Mouse (Mus musculus) CD8-positive naive resting alpha-beta T cell, adult 2 months (primary cell): Measurements from ENCODE around the gene Arl15.

Experiments used
- DNase-seq, 2 experiments: peaks; one replicate each; pipeline ENCODE4 v3.0.0; 2022; ENCODE audit warnings: low read depth in 2 of 2, low spot score in 2 of 2

The Arl15 gene

DNA sequence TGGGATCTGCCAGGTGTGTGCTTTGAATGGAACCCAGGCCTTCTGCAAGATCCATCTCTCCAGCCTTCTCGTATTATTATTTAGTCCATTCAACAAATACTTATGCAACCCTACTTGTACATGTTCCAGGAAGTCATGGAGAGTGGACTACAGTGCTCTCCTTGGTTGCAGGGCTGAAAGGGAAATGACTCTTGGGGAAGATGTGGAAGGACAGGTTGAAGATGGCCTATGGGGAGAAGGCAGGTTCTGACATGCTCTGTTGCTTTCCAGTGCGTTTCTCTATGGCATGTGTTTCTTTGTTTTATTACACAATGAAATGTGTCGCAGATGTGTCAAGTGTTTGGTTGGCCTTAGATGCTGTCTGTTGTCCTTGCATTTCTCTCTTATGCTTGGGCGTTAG lies 5.1 kb downstream of the Arl15 start:
- DNase-seq, result no peak

DNA sequence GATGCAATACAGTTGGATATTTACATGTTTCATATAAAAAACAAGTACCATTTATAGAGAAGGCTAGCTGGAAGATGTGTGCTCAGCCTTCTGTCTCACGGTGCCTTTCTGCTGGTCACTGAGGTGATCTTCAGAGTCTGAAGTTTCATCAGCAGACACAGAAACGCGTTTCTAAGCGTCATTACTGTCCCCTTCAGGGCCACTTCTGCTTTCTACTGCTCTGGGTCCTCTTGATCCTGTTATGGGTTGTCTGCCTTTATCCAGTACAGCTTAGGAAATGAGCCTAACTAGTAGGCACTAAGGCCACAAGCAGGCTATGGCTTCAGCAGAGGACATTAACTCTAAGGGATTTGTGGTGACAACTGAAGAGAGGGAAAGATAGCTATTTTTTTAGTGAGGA lies 5.9 kb downstream of the Arl15 start:
- no peak for DNase-seq

DNA sequence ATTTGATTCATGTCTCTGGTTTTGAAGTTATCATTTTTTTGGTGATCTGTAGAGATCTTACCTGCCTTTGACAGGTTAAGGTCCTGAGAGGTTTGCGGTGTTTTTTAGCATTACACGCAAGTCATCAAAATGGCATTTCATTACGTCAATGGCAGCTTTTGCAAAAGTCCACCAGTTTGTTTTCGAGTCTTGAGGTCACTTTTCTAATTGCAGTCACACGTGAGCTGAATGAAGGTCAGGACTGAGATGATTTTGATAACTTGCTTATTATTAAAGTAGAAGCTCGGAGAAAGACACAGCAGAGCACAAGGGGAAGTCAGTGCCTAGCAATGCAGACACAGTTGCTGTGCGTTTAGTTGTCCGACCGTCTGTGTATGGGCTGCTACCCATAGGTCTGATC lies 8.3 kb downstream of the Arl15 start:
- DNase-seq, result no peak

DNA sequence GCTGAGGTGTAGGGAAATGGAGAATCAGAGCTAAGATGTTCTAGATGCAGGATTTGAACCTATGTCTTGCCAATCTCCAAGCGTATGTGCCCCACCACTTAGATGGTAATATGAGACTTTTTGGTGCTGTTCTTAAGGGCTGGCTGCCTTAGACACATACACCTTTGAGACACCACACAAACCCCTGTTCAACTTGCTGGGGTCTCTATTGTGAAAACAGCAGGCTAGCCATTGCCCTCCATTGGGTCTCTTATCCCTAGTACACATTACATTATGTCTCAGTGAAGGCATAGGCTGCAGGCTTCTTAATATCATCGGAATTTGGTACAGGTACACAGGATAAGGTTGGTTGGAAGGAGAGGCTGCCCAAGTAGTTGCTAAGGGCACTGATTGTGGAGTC lies 16.8 kb downstream of the Arl15 start:
- DNase-seq, result no peak

DNA sequence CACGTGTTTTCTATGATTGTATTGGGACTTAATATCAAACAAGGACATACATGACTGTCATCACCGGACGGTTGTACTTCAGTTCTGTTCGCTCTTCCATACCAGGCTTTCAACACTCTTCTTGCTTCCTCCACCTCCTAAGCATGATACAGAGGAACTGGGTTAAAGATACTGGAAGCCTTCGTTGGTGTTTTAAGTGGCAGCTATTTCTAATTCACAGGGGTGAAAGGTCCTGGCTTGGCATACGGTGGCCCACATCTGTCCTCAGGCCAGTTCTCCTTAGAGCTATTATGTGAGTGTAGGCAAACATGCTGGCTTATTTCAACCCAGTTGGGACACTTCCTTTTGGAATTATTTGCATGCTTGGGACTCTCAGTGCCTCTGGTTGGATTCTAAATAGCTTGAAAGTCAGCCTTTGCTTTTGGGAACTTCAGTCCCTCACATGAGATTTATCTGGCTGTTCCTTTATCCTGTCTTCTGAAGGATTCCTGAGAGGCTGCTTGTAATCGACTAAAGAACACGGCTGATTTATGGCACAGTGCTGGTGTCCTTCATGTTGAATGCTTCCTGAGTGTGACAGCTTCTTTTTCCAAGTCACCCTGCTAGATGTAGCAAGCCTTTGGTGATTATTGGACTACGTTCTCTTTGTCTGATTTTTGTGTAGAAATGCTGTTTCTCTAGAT lies 17.7 kb downstream of the Arl15 start:
- DNase-seq, result no peak

DNA sequence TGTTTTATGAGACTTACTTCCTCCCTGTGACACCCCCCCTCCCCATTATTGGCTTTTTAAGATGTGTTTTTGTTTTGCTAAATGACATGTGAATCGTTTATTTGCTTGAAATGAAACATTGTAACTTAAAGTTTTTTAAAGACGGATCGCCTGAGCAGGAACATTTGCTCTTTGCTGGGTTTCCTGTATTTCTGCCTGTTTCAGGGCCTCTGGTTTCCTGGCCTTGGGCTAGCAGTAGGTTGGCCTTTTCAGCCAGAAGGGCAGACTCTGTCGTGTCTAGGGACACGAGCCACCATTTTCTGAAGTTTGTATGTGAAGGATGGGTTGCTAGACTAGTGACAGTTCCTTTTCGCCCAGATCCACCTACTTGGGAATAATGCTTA lies 18.3 kb downstream of the Arl15 start:
- no peak for DNase-seq

DNA sequence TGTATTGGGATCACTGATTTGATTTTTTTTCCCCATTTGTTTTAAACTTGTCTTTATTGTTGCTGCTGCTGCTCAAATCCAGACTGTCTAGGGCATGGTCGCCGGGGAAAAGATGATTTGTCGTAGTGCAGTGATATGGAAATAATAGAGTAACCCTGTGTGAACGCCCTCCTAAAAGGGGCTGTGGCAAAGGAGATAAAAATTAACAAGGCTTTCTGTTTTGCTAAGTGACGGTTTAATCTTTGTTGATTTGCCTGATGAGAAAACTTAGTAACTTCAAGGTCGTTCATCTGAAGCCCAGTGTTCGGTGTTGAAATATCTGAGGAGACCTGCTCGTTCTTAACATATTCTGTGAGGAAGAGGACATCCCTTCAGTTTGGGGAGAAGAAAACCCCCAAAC lies 19.8 kb downstream of the Arl15 start:
- no peak for DNase-seq

DNA sequence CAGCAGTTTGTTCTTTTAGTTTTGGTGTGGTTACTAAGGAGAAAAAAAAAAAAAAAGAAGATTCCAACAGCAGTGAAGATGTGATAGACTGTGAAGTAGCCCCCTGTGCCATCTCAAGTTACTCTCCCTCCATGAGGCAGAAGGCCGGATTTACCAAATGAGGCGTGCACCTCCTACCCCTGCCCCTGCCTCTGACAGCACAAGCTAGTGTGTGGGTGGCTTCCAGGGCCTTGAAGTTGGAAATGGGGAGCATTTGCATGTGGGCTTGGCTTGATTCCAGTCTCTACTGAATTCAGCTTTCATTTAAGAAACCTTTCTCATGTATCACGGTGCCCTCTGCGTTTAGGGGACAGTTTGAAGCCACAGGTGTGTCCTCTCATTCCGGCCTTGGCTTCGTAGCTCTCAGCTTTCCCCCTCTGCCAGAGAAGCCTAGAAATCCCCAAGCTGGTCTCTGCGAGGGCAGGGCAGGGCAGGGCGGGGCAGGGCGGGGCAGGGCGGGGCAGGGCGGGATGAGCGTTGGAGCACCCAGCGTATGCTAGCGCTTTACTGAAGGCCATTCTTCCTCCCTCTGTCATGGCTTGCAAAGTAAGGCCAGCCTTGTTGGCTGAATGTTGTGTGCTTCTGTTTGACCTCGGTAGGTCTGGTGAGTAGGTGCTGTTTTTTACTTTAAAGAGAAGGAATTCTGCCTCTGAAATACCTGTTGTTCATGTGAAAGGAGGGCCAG lies 21.6 kb downstream of the Arl15 start:
- DNase-seq, result no peak

DNA sequence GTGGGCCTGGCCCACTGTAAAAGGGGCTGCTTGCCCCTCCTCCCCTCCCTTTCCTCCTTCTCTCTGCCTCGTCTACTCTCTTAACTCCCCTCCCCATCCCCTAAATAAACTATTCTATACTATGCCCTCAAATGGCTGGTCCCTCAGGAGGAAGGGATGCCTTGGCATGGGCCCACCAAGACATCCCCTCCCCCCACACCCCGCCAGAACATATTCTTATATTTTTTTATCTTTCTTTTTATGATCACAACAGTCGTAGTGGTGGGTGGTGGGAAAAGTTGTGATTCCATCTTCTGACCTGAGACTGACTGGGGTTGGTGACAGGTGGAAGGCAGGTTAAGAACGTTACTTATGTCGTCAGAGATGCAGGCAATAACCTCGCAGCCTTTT lies 22.1 kb downstream of the Arl15 start:
- DNase-seq, result no peak

DNA sequence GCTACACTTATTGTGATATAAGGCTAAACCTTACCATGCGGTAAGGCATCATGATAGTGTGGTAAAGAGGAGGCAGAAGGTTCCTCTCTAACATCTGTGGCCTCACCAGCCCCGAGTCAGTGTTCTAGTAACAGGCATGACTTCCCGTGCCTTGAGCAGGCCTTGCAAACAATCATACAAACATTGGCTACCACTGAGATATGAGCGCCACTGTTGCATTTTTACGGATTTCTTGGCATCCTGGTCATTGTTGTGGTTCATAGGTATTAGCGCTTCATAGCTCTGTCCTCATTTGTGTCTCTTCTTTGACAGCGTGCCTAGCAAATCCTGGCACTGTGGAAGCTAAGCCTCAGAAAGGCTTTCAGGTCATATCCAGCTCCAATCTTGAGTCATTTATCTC lies 24.7 kb downstream of the Arl15 start:
- no peak for DNase-seq

DNA sequence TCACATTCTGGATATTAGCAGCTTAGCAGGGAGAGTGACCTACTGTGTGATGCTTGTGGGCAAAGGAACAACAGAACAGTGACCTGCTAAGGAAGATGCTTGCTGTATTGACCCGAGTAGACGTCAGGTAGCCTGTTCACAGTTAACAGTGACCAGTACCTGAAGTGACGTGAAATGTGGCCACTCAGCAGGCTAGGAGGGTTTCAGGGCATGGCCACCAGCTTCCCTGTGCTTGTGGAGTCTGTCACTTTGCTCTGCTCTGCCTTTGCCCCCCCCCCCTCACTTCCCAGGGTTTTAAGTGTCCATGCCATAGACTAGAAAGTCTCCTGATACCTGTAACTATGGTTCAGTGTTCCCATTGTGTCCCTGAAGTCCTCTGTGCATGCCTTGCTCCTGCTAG lies 25.9 kb downstream of the Arl15 start:
- no peak for DNase-seq

DNA sequence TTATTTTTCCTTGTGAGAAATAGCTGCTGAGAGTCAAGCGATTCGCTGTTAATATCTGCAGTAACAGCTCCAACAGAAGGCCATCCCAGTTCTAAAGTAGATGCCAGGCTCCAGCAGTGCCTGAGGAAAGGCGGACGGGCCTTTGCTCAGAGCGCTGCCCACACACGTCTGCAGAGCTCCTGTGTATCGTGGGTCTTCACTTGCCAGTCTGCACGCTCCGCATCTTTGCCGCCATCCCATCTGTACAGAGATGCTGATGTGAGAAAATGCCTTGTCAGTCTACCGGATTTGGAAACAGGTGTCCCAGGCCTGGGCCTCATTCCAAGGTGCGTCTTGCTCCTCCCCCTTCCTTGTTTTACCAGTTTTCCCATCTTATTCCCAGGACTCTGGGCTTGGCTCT lies 27.6 kb downstream of the Arl15 start:
- DNase-seq, result no peak

DNA sequence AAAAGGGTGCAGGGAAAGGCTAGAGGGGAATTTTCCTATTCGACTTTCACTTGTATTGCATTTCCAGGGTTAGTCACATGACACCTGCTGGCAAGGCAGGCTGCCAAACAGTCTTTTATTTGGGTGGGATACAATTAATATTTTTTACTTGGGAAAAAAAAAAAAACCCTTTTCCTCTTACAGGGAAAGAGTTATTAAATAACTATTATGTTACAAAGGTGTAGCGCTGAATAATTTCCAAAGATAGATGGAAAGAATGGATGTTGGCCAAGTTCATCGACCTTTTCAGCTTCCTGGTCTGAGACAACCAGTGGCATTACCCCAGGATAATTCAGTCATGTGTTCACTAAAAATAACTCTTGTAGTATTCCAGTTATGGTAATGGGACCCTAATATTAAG lies 29.7 kb downstream of the Arl15 start:
- no peak for DNase-seq

DNA sequence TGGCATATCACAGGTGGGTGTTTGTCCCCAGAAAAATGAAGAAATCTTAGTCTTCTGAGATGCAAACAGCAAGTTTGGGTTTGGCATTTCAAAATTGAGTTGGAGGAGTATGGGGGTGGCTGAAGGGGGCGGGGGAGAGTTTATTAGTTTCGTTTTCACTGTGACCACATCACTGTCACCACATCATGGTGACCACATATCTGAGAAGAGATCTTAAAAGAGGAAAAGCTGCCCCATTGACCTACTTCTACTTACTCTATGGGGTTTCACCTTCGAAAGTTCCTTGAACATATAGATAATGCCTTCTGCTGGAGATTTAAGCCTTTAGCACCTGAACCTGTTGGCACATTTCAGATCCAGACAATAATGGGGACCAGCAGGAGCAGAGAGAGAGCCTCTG lies 34.3 kb downstream of the Arl15 start:
- DNase-seq, result no peak

DNA sequence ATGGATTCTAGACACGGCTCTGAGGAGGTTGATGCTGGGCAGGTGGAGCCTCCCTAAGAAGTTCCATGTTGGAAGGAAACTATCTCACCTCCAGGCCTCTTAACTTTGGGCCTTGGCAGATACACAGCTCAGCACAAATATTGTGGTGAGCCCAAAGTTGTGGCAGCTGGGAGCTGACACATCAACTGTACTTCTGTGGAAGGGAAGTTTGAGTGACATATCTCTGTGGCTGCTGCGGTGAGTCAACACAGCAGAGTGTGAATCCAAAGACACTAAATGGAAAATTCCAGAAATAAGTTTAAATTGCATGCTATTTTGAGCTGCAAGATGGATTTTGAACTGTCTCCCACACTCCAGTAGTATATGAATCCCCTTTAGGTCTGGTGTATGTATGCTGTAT lies 34.8 kb downstream of the Arl15 start:
- no peak for DNase-seq

DNA sequence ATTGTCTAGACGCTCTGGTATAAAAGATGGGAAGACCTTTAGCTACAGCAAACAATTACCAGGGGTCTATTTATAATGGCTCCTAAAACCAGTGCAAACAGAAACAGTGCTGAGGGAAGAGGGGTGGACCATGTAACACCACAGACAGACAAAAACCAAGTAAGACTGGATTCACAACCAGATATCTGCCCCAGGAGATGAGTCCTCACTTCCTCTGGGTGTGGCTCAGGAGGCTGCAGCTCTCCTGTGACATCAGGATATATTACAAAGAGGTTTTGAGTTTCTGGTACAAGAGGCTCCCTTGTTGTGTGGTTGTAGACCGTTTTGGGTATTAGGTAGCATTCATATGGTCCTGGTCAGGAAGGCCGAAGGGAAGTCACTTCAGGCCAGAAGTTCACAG lies 36.5 kb downstream of the Arl15 start:
- no peak for DNase-seq

DNA sequence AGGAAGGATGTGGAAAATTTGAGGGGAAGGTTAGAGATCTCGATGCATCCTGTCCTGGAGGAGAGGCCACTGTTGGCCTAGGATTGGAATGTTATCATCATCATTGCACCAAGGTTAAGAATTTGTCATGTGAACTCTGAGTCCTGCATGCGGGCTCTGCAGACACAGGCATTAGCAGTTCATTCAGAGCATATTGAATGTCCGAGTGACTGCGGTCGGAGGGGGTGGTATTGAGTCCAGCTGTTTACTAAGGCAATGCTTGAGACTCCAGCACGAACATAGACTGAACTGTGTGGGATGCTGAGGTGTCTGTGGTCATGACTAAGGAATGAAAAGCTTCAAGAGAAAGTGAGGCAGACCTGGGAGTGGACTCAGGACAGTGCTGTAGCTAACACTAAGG lies 38.6 kb downstream of the Arl15 start:
- DNase-seq, result no peak

DNA sequence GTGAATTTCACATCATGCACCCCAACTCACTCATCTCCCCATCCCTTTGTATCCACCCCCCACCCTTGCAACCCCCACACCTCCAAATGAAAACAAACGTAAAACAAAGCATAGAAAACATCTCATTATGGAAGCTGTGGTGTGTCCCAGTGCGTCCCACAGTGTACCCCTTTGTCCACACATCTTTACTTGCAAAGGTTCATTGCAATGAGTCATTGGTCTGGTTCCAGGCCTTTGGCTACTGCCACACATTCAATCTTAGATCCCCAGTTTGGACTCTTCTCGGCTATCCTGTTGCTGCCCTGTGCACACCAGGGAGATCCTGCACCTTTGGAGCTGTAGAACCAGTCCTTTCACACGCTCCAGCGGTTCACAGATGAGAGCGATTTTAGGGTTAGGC lies 41.6 kb downstream of the Arl15 start:
- DNase-seq, result no peak

DNA sequence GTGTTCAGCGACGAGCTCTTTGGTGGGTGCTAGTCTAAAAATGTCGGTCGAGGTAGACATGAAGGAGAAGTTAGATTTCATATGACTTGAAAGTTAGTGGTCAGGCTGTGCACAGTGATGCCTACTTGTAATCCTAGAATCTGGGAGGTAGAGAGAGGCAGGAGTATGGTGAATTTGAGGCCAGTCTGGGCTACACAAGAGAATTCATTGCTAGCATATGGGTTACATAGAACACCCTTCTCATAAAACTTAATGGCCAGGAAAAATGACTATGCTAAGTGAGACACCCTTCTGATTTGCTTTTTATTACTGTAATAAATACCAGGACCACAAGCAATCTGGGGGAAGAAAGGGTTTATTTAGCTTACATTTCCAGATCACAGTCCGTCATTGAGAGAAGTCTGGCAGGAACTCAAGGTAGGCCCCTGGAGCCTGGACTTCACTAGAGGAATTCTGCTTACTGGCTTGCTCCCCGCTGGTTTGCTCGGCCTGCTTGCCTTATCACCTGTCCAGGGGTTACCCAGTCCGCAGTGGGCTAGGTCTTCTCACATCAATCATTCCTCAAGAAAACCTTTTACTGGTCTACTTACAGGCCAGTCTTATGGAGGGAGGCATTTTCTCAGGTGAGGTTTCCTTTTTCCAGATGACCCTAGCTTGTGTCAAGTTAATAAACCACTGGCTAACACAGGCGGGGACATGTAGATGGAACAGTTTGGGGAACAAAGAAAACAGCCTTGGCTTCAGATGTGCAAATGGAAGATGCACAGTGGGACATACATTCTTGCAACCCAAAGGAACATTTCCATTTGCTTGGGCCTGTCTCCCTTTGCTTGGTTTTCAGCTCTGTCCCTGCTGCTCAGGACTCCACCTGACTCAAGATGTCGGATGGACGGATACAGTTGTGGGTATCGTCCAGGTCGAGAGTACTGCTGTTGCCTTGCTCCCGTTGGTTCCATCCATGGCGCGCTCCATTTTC lies 44.6 kb downstream of the Arl15 start:
- no peak for DNase-seq

DNA sequence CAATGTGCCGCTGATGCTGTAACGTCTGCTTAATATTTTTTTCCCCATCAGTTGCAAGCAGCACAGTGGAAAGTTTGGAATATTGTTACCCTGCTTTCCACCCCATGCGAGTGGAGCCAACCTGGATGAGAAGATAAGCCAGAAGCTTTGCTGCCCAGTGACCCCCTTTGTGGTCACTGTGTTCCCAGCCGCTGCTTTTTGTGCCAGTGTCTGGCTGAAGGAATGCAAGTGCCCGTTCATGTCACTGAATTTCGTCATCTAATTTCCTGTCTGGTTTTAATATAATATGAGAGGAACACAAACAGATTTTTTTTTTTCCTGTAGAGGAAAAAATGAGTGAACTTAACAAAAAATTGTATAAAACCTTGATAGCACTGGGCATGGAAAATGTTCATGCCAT lies 46.1 kb downstream of the Arl15 start:
- no peak for DNase-seq

DNA sequence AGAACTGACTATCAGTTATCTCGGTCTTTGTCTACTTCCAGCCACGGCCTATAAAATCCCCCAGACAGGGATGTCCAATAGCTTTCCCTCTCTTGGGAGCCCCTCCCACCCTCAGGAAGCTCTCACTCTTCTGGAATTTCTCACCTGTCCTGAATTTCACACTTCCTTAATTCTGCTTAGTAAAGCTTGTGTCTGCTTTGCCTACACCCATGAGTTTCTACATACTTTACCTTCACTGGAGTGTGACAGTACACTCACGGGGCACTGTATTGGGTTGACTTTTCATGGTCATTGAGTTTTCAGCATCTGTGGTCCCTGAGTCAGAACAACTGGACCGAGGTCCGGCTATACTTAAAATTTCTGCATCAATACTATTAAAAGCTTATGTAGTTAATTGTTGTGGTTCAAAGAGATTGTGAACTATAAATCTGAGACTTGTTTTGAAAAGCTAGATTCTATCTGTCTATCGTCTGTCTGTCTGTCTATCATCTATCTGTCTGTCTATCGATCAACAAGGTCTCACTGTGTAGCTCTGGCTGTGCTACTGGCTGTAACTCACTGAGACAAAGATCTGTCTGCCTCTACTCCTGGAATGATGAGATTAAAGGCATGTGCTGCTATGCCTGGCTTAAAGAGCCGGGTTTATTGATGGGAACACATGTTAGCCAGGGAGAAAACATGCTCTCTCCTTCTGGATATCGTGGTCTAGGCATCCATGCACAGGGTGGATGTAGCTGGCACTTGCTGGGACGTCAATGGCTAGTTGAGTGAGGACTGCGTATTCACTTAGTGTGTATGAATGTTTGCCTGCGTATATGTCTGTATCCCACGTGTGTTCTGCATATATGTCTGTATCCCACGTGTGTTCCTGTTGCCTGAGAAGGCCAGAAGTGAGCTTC lies 48.4 kb downstream of the Arl15 start:
- DNase-seq, result no peak
